Mouse (Mus musculus) retina, embryonic 14.5 days (tissue): ENCODE measurements around the gene Tecr.

Experiments
- DNase-seq: peaks from one replicate; pipeline ENCODE4 v3.0.0-alpha.2; 2015; ENCODE audit warnings: low spot score

The Tecr gene

DNA sequence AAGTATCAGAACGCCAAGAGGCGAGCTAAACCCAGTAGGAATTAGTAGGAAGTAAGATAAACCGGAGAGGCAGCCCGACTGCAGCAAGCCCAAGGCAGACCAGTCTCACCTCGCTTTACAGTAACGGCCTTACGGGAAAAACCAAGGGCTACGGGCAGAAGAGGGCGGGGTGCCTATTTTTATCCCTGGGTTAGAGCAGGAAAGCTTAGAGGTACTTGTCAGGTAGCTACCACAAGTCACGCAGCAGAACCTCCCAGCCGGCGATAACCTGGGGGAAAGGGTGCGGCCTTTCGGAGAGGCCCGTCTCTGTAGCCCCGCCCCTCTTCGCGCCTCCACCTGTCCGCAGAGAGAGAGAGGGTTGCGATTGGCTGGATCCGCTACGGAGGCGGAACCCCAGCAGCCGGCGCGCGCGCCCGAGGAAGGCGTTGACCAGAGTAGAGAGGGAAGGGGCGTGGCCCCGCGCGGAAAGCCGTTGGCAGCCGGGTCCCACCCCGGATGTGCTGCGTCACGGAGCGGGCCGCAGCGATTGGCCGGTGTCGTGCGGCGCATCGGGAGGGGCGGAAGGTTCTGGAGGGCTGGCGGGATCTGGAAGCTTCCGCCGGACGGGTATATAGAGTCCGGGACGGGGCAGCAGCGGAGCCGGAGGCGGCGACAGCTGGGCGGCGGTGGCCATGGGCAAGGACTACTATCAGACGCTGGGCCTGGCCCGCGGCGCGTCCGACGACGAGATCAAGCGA lies at the start of gene Tecr, which contains the start of gene Dnajb1:
Gene Tecr, minus strand, starts transcription at position 311 of the 737 bp plus-strand sequence.
Gene Dnajb1, plus strand, starts transcription at position 533 of the 737 bp plus-strand sequence.
- DNase-seq: peak; percentile 99

DNA sequence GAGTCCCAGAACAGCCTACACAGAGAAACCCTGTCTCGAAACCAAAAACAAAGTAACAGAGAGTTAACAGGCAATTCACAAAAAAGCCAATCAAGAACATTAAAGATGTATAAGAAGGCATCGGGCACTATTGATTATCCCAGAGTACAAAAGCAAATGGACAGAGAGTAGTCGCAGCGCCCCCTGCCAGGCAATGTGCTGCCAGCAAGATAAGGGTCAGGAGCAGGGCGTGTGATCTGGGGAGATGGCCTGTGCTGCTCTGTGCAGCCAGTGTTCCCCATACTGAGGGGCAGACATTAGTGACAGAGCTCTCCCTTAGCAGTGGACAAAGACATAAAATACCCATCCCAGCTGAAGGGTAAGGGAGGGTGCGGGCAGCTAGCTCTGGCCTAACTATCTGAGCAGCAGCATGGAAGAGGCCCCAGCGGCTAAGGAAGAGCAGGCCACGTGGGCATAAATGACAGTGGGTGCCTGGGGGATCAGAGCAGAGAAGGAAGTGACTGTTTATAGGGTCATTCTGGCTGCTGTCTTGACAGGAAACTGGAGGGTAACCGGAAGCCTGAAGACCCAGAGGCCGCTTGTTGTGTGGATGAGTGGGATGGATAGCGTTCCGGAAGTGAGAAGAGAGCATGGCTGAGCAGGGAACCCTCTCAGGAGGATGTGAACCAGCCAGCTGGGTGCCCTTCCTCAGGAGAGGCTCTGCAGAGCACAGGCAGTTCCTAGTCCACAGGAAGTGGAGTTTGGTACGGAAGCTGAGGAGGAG lies 48.9 kb upstream of the Tecr start:
- no peak for DNase-seq

GRCm38 (mm10) chr8:83656043-83656442 lies 48.3 kb upstream of the Tecr start:
- no peak for DNase-seq

- DNase-seq: no peak
These were observed 47.0 kb upstream of the Tecr start for GRCm38 (mm10) chr8:83654725-83655124.

DNA sequence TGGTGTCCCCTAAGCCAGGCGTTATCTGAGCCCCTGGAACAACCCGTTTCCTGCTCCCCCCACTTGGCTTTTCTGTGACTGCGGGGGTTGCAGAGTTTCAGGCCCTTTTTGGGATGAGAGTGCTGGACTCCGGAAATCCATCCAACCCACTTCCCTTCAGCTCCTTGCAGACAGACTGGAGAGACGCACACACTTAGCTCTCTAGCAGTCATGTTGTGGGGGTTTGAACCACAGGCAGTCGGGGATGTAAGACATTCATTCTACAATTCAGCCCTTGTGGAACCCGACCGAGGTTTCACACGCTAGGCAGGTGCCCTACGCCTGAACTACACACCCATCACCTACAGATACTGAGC lies 45.9 kb upstream of the Tecr start:
- DNase-seq: no peak

DNA sequence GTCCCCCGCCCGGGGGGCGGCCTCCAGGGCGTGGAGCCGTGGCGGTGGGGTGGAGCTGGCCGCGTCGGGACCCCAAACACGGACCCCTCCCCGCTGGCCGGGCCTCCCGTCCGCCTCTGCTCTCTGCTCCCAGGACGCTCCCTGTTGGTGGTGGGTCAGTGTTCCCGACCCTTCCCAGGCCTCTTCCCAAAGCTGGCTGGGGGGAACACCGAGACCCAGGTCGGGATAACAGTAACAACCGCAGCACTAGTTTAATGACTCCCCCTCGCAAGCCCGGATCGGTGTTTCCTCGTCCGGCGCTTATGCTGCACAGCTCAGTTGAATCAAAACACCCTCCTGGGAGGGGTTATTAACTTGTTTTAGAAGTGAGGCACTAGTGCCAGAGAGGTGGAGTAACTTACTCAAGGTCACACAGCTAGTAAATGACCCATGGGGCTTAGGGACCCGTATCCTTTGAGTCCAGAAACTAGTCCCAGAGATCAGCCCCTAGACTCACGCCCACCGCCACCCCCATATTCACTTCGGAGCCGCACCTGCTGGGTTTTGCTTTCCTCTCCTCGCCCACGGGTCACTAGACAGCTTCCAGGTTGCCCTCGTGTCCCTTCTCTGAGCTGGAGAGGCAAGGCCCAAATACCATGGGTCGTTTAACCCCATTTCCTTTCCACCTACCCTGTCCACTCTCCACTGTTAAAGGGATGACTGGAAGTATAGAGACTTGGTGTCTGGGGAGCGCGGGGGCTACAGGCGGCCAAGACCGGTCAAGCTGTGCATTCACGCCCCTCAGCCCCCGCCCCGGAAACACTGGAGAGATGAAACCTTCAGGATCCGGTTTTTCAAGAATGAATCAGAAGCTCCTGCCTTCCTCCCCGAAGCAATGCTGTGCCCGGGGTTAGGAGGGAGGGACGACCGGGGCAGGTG lies 45.2 kb upstream of the Tecr start:
- DNase-seq: no peak

- peak; percentile 97 for DNase-seq
These were observed 44.4 kb upstream of the Tecr start, which contains the start of gene Gipc1 for GRCm38 (mm10) chr8:83652030-83652743. Gene Gipc1, plus strand, starts transcription at chr8:83652677.

GRCm38 (mm10) chr8:83649699-83650098 lies 41.9 kb upstream of the Tecr start:
- DNase-seq: no peak

DNA sequence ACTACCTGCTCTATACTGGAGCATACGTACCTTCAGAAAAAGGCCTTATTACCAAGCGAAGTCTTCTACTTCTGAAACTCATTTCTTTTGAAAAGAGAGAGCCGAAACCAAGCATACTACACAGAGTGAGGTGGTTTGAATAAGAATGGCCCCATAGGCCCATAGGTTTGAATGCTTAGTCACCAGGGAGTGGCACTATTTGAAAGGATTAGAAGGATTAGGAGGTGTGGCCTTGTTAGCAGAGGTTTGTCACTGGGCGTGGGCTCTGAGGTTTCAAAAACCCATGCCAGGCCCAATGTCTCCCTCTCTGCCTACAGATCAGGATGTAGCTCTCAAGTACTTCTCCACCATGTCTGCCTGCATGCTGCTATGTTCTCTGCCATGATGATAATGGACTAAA lies 40.3 kb upstream of the Tecr start:
- DNase-seq: no peak

- no peak for DNase-seq
These were observed 39.7 kb upstream of the Tecr start for GRCm38 (mm10) chr8:83647511-83647910.

GRCm38 (mm10) chr8:83639649-83640048 lies 31.9 kb upstream of the Tecr start:
- DNase-seq: no peak

- DNase-seq: no peak
These were observed 31.1 kb upstream of the Tecr start for GRCm38 (mm10) chr8:83638856-83639255.

DNA sequence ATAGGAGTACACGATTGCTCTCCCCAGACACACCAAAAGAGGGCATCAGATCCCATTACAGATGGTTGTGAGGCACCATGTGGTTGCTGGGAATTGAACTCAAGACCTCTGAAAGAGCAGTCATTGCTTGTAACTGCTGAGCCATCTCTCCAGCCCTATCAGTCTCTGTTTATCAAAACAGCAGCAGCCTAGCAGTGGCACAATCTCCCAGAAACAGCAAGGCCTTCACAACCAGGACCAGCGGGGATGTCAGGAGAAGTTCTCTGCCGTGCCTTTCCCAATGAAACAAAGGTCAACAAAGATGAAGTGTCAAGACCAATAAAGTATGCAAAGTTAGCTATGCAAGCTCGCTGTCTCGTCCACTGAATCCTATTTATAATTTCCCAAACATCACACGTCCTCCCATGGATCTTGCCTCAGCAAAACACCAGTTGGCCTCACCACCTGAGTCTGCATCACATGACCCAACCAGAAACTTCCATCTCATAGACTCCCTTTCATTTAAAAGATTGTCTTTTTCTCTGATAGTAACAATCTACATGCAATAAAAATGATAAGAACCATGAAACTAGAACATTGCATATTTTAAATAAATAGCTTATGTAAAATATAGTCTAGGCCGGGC lies 24.4 kb upstream of the Tecr start:
- no peak for DNase-seq

GRCm38 (mm10) chr8:83625676-83626299 lies 18.0 kb upstream of the Tecr start:
- DNase-seq: no peak

GRCm38 (mm10) chr8:83624739-83625138 lies 17.0 kb upstream of the Tecr start:
- no peak for DNase-seq

DNA sequence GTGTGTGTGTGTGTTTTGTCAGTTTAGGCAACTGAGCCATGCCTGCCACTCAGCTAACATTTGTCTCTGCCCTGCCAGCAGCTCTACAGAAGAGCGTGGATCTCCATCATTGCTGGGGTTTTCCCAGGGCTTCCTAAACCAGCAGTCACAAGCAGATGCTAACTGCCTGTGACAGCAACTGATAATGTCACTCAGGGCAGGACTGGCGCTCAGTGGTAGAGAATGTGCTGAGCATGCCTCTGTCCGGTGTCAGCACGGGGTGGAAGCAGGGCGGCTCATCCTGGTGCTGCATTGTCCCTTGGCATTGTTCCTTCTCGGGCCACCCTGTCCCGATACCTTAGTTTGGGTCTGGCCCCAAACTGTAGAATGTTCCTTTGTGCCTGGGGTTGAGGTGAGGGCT lies 15.8 kb upstream of the Tecr start:
- no peak for DNase-seq

DNA sequence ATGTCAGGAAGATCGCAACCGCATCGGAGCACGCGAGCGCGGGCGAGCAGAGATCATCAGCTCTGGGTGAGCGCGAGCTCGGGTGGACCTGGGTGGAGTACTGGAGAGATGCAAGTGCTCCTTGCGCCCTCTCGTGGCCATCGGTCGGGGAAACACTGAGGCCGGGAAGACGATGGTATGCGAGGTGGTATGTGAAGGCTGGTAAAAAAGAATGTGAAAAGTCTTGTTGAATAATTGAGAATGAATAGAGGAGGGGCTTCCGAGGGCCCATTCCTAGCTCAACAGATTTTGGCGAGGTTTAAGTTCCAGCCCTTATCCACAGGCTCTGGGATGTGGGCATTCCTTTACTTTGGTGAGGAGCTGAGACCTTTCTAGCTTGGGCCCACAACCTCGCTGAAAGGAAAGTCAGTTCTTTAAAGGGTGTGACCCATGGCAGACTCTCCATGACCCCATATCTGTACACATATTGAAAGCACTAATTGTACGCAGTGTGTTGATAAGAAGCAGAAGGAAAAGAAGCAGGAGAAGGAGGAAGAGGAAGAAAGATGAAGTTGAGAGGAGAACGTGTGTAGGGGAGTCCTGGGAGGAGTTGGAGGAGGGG lies 14.7 kb upstream of the Tecr start:
- DNase-seq: peak; percentile 86

DNA sequence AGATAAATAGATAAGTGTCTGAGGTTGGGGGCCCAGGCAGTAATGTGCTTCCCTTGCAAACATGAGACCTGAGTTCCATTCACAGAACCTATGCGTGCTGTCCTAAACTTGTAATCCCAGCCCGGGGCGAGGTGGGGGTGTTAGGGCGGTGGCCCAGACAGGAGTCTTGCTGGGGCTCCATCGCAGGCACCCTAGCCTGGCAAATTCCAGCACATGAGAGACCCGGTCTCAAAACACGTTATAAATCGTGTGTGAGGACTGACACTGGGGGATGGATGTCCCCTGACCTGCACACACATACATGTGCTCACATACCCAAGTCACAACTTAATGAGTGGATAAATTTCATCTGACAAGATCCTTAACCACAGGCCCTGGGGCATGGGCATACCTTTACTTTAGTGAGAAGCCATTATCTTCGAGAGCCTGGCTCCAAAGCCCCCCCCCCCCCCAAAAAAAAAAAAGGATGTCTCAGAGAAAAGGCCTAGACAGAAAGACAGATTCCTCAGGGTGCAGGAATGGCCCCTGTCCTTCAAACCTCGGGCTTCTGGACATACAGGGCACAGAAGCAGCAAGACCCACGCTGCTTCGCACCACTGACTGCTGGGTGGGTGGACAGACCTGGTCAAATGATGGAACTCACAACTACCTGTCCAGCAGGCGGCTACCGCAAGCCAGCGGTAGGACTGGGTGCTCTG lies 14.1 kb upstream of the Tecr start:
- DNase-seq: no peak

- no peak for DNase-seq
These were observed 12.0 kb upstream of the Tecr start for GRCm38 (mm10) chr8:83619568-83620285.
